Mouse (Mus musculus): ENCODE results near the gene Lman2.

DNA sequence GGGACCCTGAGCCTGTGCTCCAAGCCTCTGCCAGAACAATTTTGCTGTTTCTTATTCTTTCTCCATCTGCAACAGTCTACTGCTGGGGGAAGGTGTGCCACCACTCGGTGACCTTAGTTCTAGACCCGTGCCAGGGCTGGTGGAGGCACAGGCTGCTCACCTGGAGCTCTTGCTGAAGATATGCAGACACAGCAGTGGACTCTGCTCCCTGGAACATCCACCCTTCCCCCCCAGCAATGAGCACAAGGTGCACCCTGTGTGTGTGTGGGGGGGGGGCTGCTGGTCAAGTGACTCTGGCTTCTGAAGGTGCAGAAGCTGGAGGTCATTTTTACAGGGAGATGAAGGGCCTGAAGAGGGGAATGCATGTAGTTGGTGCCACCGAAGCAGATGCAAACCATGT is 28.1 kb upstream of the Lman2 start:
- TF ChIP-seq GATA1 (IDR thresholded peaks at IDR 0.05; ENCODE audit: low read length) (no peak), TAL1 (IDR thresholded peaks at IDR 0.05; ENCODE audit: low read length) (no peak)

Measured in erythroblast, embryonic 14.5 days (primary cell).